Mouse (Mus musculus) kidney, adult 2 months (tissue): ENCODE results near the gene Pde6b. TPM values are rescaled to one million over a fixed set of nuclear protein-coding genes. Genes with fewer than 3 reads are reported as not detected.
A peak's percentile ranks its signal among the peaks of the same experiment; 100 is the strongest.

Experiments used
- DNase-seq: peaks from one replicate; pipeline ENCODE4 v3.0.0; 2021
- H3K27ac ChIP-seq: fragments of 200-500 bp; 2 replicates; pipeline ENCODE4 v1.5.1; 2012; ENCODE audit warnings: low read depth, low read length, control low read depth, inconsistent platforms; ENCODE audit not compliant: insufficient read depth
- H3K27me3 ChIP-seq: fragments of 200-500 bp; replicated peaks from 2 replicates; pipeline ENCODE4 v1.6.1; 2012; ENCODE audit warnings: mild to moderate bottlenecking, moderate library complexity, low read length, inconsistent platforms; ENCODE audit not compliant: control insufficient read depth, insufficient read depth
- H3K36me3 ChIP-seq: fragments of 200-500 bp; 2 replicates; pipeline ENCODE4 v1.6.1; 2012; ENCODE audit warnings: mild to moderate bottlenecking, moderate library complexity, low read length, inconsistent platforms; ENCODE audit not compliant: control insufficient read depth, insufficient read depth
- H3K4me1 ChIP-seq: fragments of 200-500 bp; 2 replicates; pipeline ENCODE4 v1.6.1; 2011; ENCODE audit warnings: low read length; ENCODE audit not compliant: control insufficient read depth, insufficient read depth
- H3K4me3 ChIP-seq: fragments of 200-500 bp; 2 replicates; pipeline ENCODE4 v1.5.1; 2011; ENCODE audit warnings: mild to moderate bottlenecking, low read depth, low read length, control low read depth; ENCODE audit not compliant: insufficient read depth
- CTCF ChIP-seq: fragments of 200-500 bp; conservative IDR thresholded peaks from 2 replicates; pipeline ENCODE4 v1.5.1; 2011; ENCODE audit warnings: low read depth, mild to moderate bottlenecking, control low read depth, low read length, moderate library complexity, mixed read lengths; ENCODE audit not compliant: insufficient read depth, insufficient read length
- POLR2A ChIP-seq: fragments of 200-500 bp; IDR thresholded peaks from one replicate; pipeline ENCODE4 v1.6.1; 2011; ENCODE audit warnings: low read depth, low read length, control low read depth
- WGBS: fragments of 180-500 bp; shearing (Covaris S2); methylation state at CpG from one replicate; pipeline ENCODE4 v1.1.7; 2018; 5-methylcytosine and 5-hydroxymethylcytosine counted together
- polyA plus RNA-seq: library from polyadenylated mRNA; depleted of rRNA; stranded (reverse); fragments of >200 nt; gene quantifications from 2 replicates; pipeline ENCODE4 v1.2.3, GENCODE M21; 2012

Gene Pde6b
- polyA plus RNA-seq, 1 experiment, result not detected

GRCm38 (mm10) chr5:108368446-108368845 is 19.7 kb upstream of the Pde6b start:
- peak overlapping the region; percentile 27 for H3K4me3 ChIP-seq
- H3K36me3 ChIP-seq, result no peaks in the 10 kb centered on the region
- TF ChIP-seq POLR2A, result no peak
- peaks cover 3% of the 10 kb centered on the region; the same call in 1 of the 2 replicates for H3K27me3 ChIP-seq
- DNase-seq, result no peak
- WGBS, result 4% methylated on average over 6 of the region's 6 CpGs
- H3K27ac ChIP-seq, result no peak overlapping the region
- H3K4me1 ChIP-seq, result peaks cover 3% of the 10 kb centered on the region; the same call in 1 of the 2 replicates

DNA sequence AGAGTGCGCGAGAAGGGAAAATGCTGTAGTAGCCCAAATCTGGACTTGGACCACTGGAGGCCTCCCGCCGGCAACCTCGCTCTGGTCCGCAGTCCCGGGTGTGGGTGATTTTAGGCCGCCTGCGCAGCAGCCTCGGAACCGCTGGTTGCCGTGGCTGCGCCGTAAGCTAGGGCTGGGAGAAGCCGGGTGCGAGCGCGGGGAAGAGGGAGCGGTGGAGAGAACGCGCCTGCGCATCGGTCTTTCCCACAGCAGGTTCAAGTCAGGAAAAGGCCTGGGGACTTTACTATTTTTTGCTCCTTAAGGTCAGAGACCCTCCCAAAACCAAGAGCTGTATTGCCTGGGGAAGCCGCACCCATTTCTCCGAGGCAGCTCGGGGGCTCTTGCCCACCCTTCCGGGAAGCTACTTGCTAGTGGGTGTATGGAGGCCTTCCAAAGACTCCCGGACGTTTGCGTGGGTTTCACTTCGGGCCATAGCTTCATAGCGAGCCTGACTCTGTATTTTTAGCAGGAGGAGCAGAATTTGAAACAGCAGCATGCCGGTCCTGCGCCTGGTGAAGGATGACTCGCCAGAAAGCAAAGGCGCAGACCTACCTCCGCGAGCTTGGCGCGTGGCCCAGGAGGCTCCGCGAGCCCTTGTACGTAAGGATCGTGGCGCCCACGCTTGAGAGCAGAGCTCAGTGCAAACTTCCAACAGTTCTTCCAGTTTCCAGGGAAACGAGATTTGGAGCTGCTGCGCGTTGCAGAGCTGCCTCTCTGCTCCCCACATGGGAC is 19.2 kb upstream of the Pde6b start:
- peak; percentile 21 for DNase-seq
- 1% methylated on average over 49 of the region's 49 CpGs for WGBS
- TF ChIP-seq POLR2A, result no peak
- no peak for TF ChIP-seq CTCF

GRCm38 (mm10) chr5:108369964-108370363 is 18.2 kb upstream of the Pde6b start:
- TF ChIP-seq POLR2A (no peak), CTCF (no peak)
- Histone ChIP-seq H3K36me3 (no peaks in the 10 kb centered on the region), H3K4me1 (peaks cover 3% of the 10 kb centered on the region; the same call in 1 of the 2 replicates), H3K4me3 (no peak overlapping the region), H3K27me3 (peaks cover 3% of the 10 kb centered on the region; the same call in 1 of the 2 replicates), H3K27ac (no peak overlapping the region)
- 3% methylated on average over 6 of the region's 6 CpGs for WGBS
- no peak for DNase-seq

More for the DNA sequence above, 19.2 kb upstream of the Pde6b start:
- H3K4me3 ChIP-seq, result peak overlapping the region; percentile 27
- no peaks in the 10 kb centered on the region for H3K36me3 ChIP-seq
- H3K27me3 ChIP-seq, result peaks cover 3% of the 10 kb centered on the region; the same call in 1 of the 2 replicates
- H3K4me1 ChIP-seq, result peaks cover 3% of the 10 kb centered on the region; the same call in 1 of the 2 replicates
- H3K27ac ChIP-seq, result no peak overlapping the region

DNA sequence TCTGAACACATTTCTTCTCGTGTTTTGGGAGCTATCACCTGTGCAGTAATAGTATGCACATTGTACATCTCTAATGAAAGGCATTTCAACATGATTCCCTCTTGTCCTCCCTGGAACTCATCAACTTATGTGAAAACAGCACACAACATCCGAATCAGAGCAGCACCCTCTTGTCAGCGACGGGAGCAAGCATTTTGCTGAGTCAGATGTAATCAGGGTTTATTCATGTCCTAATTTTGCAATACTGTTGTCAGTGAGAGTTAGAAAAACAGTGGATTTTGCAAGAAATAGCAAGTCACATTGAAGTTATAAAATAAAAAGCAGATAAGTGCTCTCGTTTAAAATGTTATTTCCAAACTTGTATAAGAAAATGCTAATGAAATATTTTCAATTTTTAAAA is 14.1 kb upstream of the Pde6b start:
- no peak for DNase-seq
- Histone ChIP-seq H3K27ac (no peak overlapping the region), H3K27me3 (no peaks in the 10 kb centered on the region; the same call in 1 of the 2 replicates), H3K4me1 (no peaks in the 10 kb centered on the region), H3K36me3 (no peaks in the 10 kb centered on the region), H3K4me3 (no peak overlapping the region)
- TF ChIP-seq CTCF (no peak), POLR2A (no peak)
- 69% methylated on average over 5 of the region's 5 CpGs for WGBS

- DNase-seq, result no peak
- 81% methylated on average over 1 of the region's 1 CpGs for WGBS
- Histone ChIP-seq H3K4me3 (no peak overlapping the region), H3K27ac (no peak overlapping the region), H3K36me3 (no peaks in the 10 kb centered on the region), H3K4me1 (no peaks in the 10 kb centered on the region), H3K27me3 (no peaks in the 10 kb centered on the region; the same call in 1 of the 2 replicates)
- TF ChIP-seq POLR2A (no peak), CTCF (no peak)
These were observed 12.1 kb upstream of the Pde6b start for GRCm38 (mm10) chr5:108376059-108376458.

DNA sequence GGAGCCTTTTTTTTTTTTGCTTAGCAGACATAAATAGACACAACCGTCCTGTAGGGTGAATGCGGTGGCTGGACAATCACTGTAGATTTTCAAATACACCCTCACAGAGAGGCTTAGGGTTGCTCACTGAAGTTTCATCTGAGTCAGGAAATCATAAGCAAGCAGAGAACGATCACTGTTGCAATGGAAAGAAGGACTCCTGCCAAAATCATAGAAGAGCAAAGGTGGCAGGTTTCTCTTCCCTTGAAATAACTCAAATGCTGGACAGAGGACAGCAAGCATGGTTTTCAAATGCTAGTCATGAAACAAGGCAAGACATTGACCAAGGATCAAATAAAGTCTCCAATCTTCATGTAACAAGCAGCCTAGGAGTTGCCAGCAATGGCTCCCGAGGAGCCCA is 9.8 kb upstream of the Pde6b start:
- DNase-seq, result no peak
- H3K27ac ChIP-seq, result no peak overlapping the region
- no peaks in the 10 kb centered on the region for H3K4me1 ChIP-seq
- 82% methylated on average over 4 of the region's 4 CpGs for WGBS
- TF ChIP-seq POLR2A (no peak), CTCF (no peak)
- no peaks in the 10 kb centered on the region for H3K36me3 ChIP-seq
- H3K4me3 ChIP-seq, result no peak overlapping the region
- no peaks in the 10 kb centered on the region for H3K27me3 ChIP-seq

DNA sequence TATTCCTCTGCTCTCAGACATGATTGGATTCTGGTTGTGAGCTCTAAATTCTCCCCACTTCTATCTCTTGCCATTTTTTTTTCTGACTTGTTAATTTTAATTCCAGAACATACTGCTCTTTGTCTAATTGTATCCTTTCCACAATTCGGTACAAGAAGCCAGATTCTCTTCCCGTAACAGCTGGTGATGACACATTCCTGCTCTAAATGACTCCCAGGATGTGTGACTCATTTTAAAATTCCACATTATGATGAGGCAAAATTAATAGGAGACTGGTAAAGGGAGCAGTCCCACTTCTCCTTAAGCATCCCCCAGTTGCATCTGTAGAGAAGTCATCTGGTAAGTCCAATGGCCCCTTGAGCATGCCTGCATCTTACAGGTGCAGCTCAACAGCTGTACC is 2.6 kb upstream of the Pde6b start:
- no peak for DNase-seq
- no peak overlapping the region for H3K4me3 ChIP-seq
- 84% methylated on average over 2 of the region's 2 CpGs for WGBS
- H3K36me3 ChIP-seq, result no peaks in the 10 kb centered on the region
- no peak for TF ChIP-seq CTCF
- TF ChIP-seq POLR2A, result no peak
- H3K27me3 ChIP-seq, result no peaks in the 10 kb centered on the region
- H3K4me1 ChIP-seq, result no peaks in the 10 kb centered on the region
- H3K27ac ChIP-seq, result no peak overlapping the region
